Mouse (Mus musculus) ES-Bruce4 (cell line): ENCODE results near the gene Eif3i. TPM values are rescaled to one million over a fixed set of nuclear protein-coding genes. Genes with fewer than 3 reads are reported as not detected.

Source experiments
- H3K27ac ChIP-seq: 2 replicates; pipeline ENCODE4 v1.5.1; 2012; ENCODE audit warnings: low read length, inconsistent platforms; ENCODE audit not compliant: insufficient read depth
- H3K27me3 ChIP-seq: 2 replicates; pipeline ENCODE4 v1.6.1; 2012; ENCODE audit warnings: mild to moderate bottlenecking, low read length, inconsistent platforms; ENCODE audit not compliant: control insufficient read depth, poor library complexity, insufficient read depth, severe bottlenecking
- H3K36me3 ChIP-seq: 2 replicates; pipeline ENCODE4 v1.6.1; 2012; ENCODE audit warnings: inconsistent platforms, mild to moderate bottlenecking, low read length, moderate library complexity; ENCODE audit not compliant: control insufficient read depth, poor library complexity, insufficient read depth, severe bottlenecking
- H3K4me1 ChIP-seq: one replicate; pipeline ENCODE4 v1.8.1; 2011; ENCODE audit warnings: low read length; ENCODE audit not compliant: control insufficient read depth, insufficient read depth
- H3K4me3 ChIP-seq: 2 replicates; pipeline ENCODE4 v1.5.1; 2011; ENCODE audit warnings: low read depth, mild to moderate bottlenecking, low read length
- H3K9ac ChIP-seq: 2 replicates; pipeline ENCODE4 v1.6.1; 2012; ENCODE audit warnings: low read depth, mild to moderate bottlenecking, inconsistent platforms; ENCODE audit not compliant: poor library complexity, severe bottlenecking
- H3K9me3 ChIP-seq: replicated peaks from 2 replicates; pipeline ENCODE4 v1.6.1; 2012; ENCODE audit warnings: mild to moderate bottlenecking, low read length, inconsistent platforms; ENCODE audit not compliant: control insufficient read depth, poor library complexity, insufficient read depth, severe bottlenecking
- CTCF ChIP-seq: IDR thresholded peaks from one replicate; pipeline ENCODE4 v1.8.1; 2011; ENCODE audit warnings: low read depth, low read length
- EP300 ChIP-seq: IDR thresholded peaks from 2 replicates; pipeline ENCODE4 v1.6.1; 2011; ENCODE audit warnings: low read depth, low read length; ENCODE audit not compliant: insufficient read depth
- POLR2A ChIP-seq: IDR thresholded peaks from one replicate; pipeline ENCODE4 v1.8.1; 2011; ENCODE audit warnings: low read length; ENCODE audit not compliant: insufficient read depth
- polyA plus RNA-seq: library from polyadenylated mRNA; stranded (reverse); fragments of >200 nt; gene quantifications from 2 replicates; pipeline ENCODE4 v1.2.4, GENCODE M21; 2011; ENCODE audit warnings: low read depth; ENCODE audit not compliant: missing spikeins, insufficient read depth, insufficient read length

Gene Eif3i
- polyA plus RNA-seq, 1 experiment: 252 TPM

DNA sequence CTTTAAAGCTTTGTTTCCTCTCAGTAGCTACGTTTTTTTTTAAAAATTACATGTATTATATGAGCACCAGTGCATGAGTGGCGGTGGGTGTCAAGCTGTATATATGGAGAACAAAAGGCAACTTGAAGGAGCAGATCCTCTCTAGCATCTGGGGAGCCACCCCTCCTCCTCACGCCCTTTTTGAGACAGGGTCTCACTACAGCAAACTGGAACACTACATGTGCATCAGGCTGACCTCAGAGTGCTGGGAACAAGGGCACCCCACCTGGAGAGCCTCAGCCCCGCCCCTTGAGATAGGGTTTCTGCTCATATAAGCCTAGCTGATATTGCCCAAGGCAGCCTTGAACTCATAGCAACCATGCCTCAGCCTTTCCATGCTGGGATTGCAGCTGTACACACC is 25.0 kb upstream of the Eif3i start:
- no peak overlapping the region for H3K4me3 ChIP-seq
- no peak overlapping the region for H3K27ac ChIP-seq
- peaks cover 28% of the 10 kb centered on the region for H3K36me3 ChIP-seq
- peaks cover 6% of the 10 kb centered on the region for H3K4me1 ChIP-seq
- TF ChIP-seq CTCF (no peak), POLR2A (no peak), EP300 (no peak)
- no peaks in the 10 kb centered on the region for H3K9me3 ChIP-seq
- no peak overlapping the region for H3K9ac ChIP-seq
- H3K27me3 ChIP-seq: no peaks in the 10 kb centered on the region

DNA sequence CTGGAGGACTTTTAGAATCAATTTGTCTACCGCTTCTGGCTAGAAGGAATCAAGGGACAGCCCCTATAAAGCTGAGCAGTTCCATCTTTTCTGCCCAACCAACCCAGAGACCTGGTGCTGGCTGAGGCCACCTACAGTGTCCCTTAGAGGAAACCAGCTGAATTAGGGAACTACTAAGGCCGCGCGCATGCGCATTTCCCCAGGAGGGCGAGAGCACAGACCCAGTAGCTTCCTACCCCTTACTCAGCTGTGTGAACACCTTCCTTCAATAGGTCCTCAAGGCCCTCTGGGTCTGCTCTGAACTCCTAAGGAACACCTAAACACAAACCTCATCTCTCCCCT is 24.6 kb upstream of the Eif3i start:
- Histone ChIP-seq H3K4me3 (no peak overlapping the region), H3K9me3 (no peaks in the 10 kb centered on the region), H3K4me1 (peaks cover 6% of the 10 kb centered on the region), H3K27ac (no peak overlapping the region), H3K36me3 (peaks cover 23% of the 10 kb centered on the region), H3K27me3 (no peaks in the 10 kb centered on the region), H3K9ac (no peak overlapping the region)
- TF ChIP-seq EP300 (no peak), CTCF (no peak), POLR2A (no peak)

DNA sequence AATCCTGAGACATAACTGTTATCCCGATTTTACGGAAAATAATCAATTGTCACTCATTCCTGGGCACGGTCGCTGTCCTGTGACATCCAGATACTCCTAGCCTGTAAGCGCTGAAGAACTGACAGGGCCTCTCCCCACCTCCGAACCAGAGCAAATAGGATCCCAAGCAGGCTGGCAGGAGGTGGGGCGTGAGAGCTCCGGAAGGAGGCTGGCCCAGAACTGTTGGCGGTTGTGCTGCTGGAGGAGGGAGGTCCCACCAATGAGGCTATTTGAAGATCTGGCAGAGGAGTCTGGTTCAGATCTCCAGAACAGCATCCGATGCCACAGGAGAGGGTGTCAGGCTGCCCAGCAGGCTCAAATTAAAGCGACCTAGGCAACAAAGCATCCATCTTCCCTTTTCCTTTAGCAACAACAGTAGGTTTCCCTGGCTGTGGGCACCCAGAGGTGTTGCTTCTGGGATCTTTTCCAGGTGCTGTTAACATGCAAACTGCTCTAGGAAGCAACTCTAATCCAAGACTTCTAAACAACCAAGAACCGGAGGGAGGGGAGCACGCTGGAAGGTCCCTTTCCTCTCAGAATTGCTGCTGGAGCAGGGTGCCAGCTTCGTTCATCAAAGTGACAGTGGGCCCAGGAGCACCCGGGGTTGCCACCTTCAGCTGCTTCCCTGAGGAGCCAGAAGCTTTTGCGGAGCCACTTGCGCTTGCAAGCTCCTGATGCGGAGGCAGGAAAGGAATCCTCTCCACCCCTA is 24.0 kb upstream of the Eif3i start:
- Histone ChIP-seq H3K27me3 (no peaks in the 10 kb centered on the region), H3K4me3 (no peak overlapping the region), H3K27ac (no peak overlapping the region), H3K4me1 (peaks cover 6% of the 10 kb centered on the region), H3K9ac (no peak overlapping the region), H3K36me3 (peaks cover 20% of the 10 kb centered on the region), H3K9me3 (no peaks in the 10 kb centered on the region)
- TF ChIP-seq EP300 (no peak), CTCF (no peak), POLR2A (no peak)

DNA sequence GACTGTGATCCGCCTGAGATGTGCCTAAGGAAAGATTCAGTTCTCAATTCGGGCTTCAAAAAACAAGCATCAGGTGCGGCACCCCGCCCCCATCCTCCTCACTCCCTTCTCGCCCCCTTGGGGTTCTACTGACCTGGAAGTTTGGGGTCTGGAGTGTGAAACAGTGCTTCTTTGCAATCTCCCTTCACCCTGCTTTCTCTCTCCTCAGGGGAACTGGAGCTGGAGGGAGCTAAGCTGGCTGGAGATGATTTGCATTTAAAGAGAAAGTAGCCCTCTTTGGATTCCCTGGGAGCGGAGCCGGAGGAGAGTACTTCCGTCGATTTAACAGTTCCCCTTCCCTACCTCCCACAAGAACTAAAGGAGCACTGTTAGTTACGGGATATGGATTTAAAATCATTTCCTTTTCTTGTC is 23.2 kb upstream of the Eif3i start, which contains the start of gene Ccdc28b:
Gene Ccdc28b (minus strand): TSS at position 267 of the 411 bp plus-strand sequence.
- Histone ChIP-seq H3K27me3 (no peaks in the 10 kb centered on the region), H3K9me3 (no peaks in the 10 kb centered on the region), H3K4me3 (peak within 1 kb of the TSS; percentile 70), H3K36me3 (peaks cover 12% of the 10 kb centered on the region), H3K4me1 (peaks cover 6% of the 10 kb centered on the region), H3K27ac (no peak within 1 kb of the TSS), H3K9ac (peak within 1 kb of the TSS; percentile 64)
- TF ChIP-seq POLR2A: no peak
- no peak for TF ChIP-seq EP300
- TF ChIP-seq CTCF: no peak

DNA sequence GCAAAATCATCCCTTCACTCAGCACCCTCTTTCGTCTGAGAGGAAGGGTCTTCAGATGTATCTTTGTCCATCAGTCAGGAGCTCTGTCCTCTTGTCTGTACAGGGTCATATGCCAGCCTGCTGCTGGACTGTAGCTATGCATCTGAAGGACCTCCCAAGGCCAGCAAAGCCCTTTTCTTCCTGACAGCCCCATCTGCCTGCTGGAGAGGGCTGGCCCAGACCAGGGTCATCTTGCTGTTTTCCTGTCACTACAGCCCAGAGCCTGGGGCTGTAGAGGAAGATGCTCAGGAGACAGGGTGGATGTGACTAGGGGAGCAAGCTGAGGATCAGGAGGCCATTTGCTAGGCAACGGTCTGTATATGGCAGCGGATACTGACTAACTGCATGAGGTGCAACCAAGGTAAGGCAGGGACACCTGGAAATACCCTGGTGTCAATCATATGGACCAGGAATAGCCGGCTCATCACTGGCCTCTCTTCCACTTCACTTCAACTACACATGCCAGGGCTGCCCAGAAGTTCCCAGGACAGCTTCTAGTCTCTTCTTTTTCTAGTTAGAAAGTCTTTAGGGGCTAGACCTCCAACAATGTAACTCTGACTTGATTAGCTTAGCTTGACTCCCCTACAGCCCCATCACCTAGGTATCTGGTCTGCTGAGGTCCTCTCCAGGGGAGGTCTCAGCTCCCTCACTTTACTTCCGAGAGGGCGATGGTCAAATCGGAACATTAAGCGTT is 22.5 kb upstream of the Eif3i start:
- Histone ChIP-seq H3K4me1 (peaks cover 6% of the 10 kb centered on the region), H3K27me3 (no peaks in the 10 kb centered on the region), H3K9me3 (no peaks in the 10 kb centered on the region), H3K4me3 (peak overlapping the region; percentile 15; the same call in 1 of the 2 replicates), H3K36me3 (peaks cover 7% of the 10 kb centered on the region; the same call in 1 of the 2 replicates), H3K9ac (peak overlapping the region; percentile 64), H3K27ac (no peak overlapping the region)
- TF ChIP-seq POLR2A: no peak
- TF ChIP-seq EP300: no peak
- TF ChIP-seq CTCF: no peak
